Mouse (Mus musculus) cerebellum, adult 2 months (tissue): Measurements from ENCODE around the gene Ninj2.

Experiments
- CTCF ChIP-seq: fragments of 200-500 bp; IDR thresholded peaks from 2 replicates; pipeline ENCODE4 v1.5.1; 2011; ENCODE audit warnings: low read depth, mild to moderate bottlenecking, control low read depth, low read length, moderate library complexity, borderline replicate concordance; ENCODE audit not compliant: insufficient read depth
- POLR2A ChIP-seq: fragments of 200-500 bp; IDR thresholded peaks from 2 replicates; pipeline ENCODE4 v1.6.1; 2011; ENCODE audit warnings: low read length, control low read depth, borderline replicate concordance; ENCODE audit not compliant: insufficient read depth

- TF ChIP-seq POLR2A (no peak), CTCF (no peak)
Observed at GRCm38 (mm10) chr6:120109932-120110331, 16.8 kb downstream of the Ninj2 start.
